Comparison of ENCODE assay signal across 20 mouse cellular contexts in genomic region chr2:52902456-52902855, GRCm38 (mm10). TPM values are rescaled to one million over a fixed set of nuclear protein-coding genes. Genes with fewer than 3 reads are reported as not detected.
DNase-seq lines count a peak whose midpoint lies in the region; ATAC-seq and TF ChIP-seq lines count a peak whose summit lies in the region.
"Had no signal": no experiment of that assay in that cellular context is flagged by ENCODE, and none has a peak within 500 bp of the region (broad histone marks: within the 10 kb centered on the region; RNA-seq: fewer than 3 reads in every experiment).

No protein-coding gene starts in this region.

- peaks cover 11% of the 10 kb centered on the region; the same call in 1 of the 2 replicates for H3K4me1 ChIP-seq in liver, adult 2 months (ENCODE audit: control insufficient read depth, insufficient read depth, low read length)
- H3K4me1 ChIP-seq in liver, embryonic 12.5 days = peaks cover 34% of the 10 kb centered on the region

- H3K27me3 ChIP-seq in liver, adult 2 months (ENCODE audit: control insufficient read depth, insufficient read depth, low read length) = no peaks in the 10 kb centered on the region
- H3K27me3 ChIP-seq in liver, embryonic 12.5 days (replicated peaks) = no peaks in the 10 kb centered on the region
- H3K27me3 ChIP-seq: embryonic facial prominence, embryonic 12.5 days; forebrain, embryonic 13.5 days; forebrain, embryonic 15.5 days had no signal

- TF ChIP-seq POLR2A in liver, adult 2 months (IDR thresholded peaks at IDR 0.05; ENCODE audit: extremely low read depth, insufficient read depth, low read length) = no peak

- ATAC-seq in liver, embryonic 12.5 days = no peak

- WGBS in liver, adult 2 months = 9% methylated on average over 3 of the region's 3 CpGs
- WGBS in liver, embryonic 12.5 days (ENCODE audit: insufficient replicate concordance) = 69% methylated on average over 3 of the region's 3 CpGs

- H3K79me2 ChIP-seq in liver, adult 2 months (ENCODE audit: control insufficient read depth, insufficient read depth, low read length) = peaks cover 4% of the 10 kb centered on the region; the same call in 1 of the 2 replicates

- peak; percentile 56 for DNase-seq in kidney, adult 9 months
- no peak for DNase-seq in kidney, adult 18-20 months
- peak; percentile 63 for DNase-seq in liver, adult 2 months (ENCODE audit: extremely low read depth, low read depth, low spot score)
- DNase-seq in cerebellum, postnatal 4 days (ENCODE audit: low spot score in 2 of 2) = no peak
- DNase-seq: adrenal gland, adult 2 months; adrenal gland, postnatal 10 days; adrenal gland, postnatal 25 days; cerebellum, adult 11 months; cerebellum, adult 18-20 months; cerebellum, adult 8-10 months; cerebellum, adult 9-11 months; cerebellum, postnatal 14 days; cerebellum, postnatal 36 days had no signal

- no peak overlapping the region for H3K27ac ChIP-seq in liver, adult 2 months (replicated peaks; ENCODE audit: insufficient read depth, low read depth, low read length)
- no peak overlapping the region for H3K27ac ChIP-seq in liver, embryonic 12.5 days
- H3K27ac ChIP-seq: embryonic facial prominence, embryonic 10.5 days; forebrain, embryonic 13.5 days had no signal

- no peak overlapping the region for H3K4me2 ChIP-seq in liver, embryonic 12.5 days
- H3K4me2 ChIP-seq: embryonic facial prominence, embryonic 12.5 days; forebrain, embryonic 13.5 days; forebrain, embryonic 15.5 days had no signal

- no peak overlapping the region for H3K9ac ChIP-seq in liver, adult 2 months (ENCODE audit: low read depth, low read length)
- no peak overlapping the region for H3K9ac ChIP-seq in liver, embryonic 12.5 days
- H3K9ac ChIP-seq: embryonic facial prominence, embryonic 12.5 days; forebrain, embryonic 13.5 days; forebrain, embryonic 15.5 days; forebrain, postnatal 0 days had no signal

- no peak overlapping the region for H3K4me3 ChIP-seq in liver, adult 2 months (ENCODE audit: insufficient read depth, low read depth, low read length)
- H3K4me3 ChIP-seq in liver, embryonic 12.5 days = no peak overlapping the region
- H3K4me3 ChIP-seq: embryonic facial prominence, embryonic 10.5 days; embryonic facial prominence, embryonic 12.5 days; forebrain, embryonic 13.5 days; forebrain, embryonic 15.5 days had no signal

- TF ChIP-seq CTCF in liver, adult 2 months (IDR thresholded peaks at IDR 0.05; ENCODE audit: low read depth, low read length) = no peak

- H3K36me3 ChIP-seq in liver, adult 2 months (ENCODE audit: control insufficient read depth, insufficient read depth, low read length) = no peaks in the 10 kb centered on the region
- H3K36me3 ChIP-seq in liver, embryonic 12.5 days = no peaks in the 10 kb centered on the region
- H3K36me3 ChIP-seq: embryonic facial prominence, embryonic 10.5 days; embryonic facial prominence, embryonic 12.5 days; forebrain, embryonic 15.5 days had no signal

- no peaks in the 10 kb centered on the region for H3K9me3 ChIP-seq in liver, embryonic 12.5 days (replicated peaks)
- H3K9me3 ChIP-seq: embryonic facial prominence, embryonic 10.5 days; embryonic facial prominence, embryonic 12.5 days; forebrain, embryonic 13.5 days; forebrain, embryonic 15.5 days had no signal

RNA-seq across cellular contexts. Expression of gene Fmnl2, which starts 44.8 kb away (rescaled TPM):
- 4.4 and 4.9 TPM in 2 replicates for total RNA-seq in liver, adult 2 months (2014; rRNA removed)
- polyA plus RNA-seq in liver, adult 2 months (2012; rRNA removed) = 0.94 and 1.00 TPM in 2 replicates
- 0.64 and 0.67 TPM in 2 replicates for polyA plus RNA-seq in liver, embryonic 12.5 days (2016; fragmentation: Nextera tagmentation; extraction: Ambion mirVana)
- total RNA-seq: MEL had no signal

Comparison
In these comparisons a context has a peak if more than half of its experiments do, and no peak if none do; other contexts are left out.
1. DNase-seq: peak in kidney, adult 9 months (single experiment) and liver, adult 2 months (single experiment); none in kidney, adult 18-20 months (single experiment) and cerebellum, postnatal 4 days (0 of 2).